Mouse (Mus musculus) erythroblast, embryonic 14.5 days (primary cell): ENCODE results near the gene Pde1b.

Experiments used
- GATA1 ChIP-seq: IDR thresholded peaks from 2 replicates; pipeline ENCODE4 v1.6.1; 2012; ENCODE audit warnings: low read length, inconsistent platforms, mixed read lengths
- TAL1 ChIP-seq: IDR thresholded peaks from 3 replicates; pipeline ENCODE4 v1.6.1; 2012; ENCODE audit warnings: low read length, inconsistent platforms, mixed read lengths

DNA sequence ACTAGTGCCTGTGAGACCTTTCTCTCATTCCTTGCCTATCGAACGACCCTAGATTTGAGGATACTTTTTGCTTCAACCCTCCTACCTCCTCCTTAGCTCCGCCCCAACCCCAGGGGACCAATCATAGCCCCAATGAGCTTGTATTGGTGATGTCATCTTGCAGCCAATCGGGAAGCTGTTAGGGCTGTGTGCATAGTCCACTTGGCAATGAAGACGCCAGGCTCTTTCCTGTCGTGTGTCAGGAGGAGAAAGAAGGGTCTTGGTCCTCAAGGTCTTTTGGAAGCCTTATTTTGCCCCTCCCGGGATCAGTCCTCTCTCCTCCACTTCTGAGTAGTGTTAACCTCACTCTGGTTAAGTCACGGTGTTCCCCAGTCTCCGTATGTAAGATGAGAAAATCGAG, 11.3 kb downstream of the Pde1b start:
- TF ChIP-seq TAL1 (no peak), GATA1 (no peak)
